Mouse (Mus musculus) adipocyte (in vitro differentiated cells): ENCODE measurements around the gene Polr2g.
A peak's percentile ranks its signal among the peaks of the same experiment; 100 is the strongest.

Experiments
- DNase-seq: peaks from one replicate; pipeline ENCODE4 v3.0.0-alpha.2; 2016; ENCODE audit warnings: low spot score

Polr2g gene

GRCm38 (mm10) chr19:8818301-8818798 is 20.0 kb upstream of the Polr2g start:
- DNase-seq: no peak

- DNase-seq: no peak
Measured at GRCm38 (mm10) chr19:8817001-8817400, 18.6 kb upstream of the Polr2g start.

- peak; percentile 55 for DNase-seq
Measured at GRCm38 (mm10) chr19:8815812-8816211, 17.4 kb upstream of the Polr2g start.

GRCm38 (mm10) chr19:8806810-8807209 is 8.4 kb upstream of the Polr2g start:
- DNase-seq: no peak

- DNase-seq: no peak
Measured at GRCm38 (mm10) chr19:8803879-8804660, 5.7 kb upstream of the Polr2g start.

GRCm38 (mm10) chr19:8803204-8803780 is 4.9 kb upstream of the Polr2g start:
- no peak for DNase-seq

GRCm38 (mm10) chr19:8802130-8802821 is 3.9 kb upstream of the Polr2g start, which contains the start of gene Zbtb3:
Zbtb3 (plus strand) TSS chr19:8802555.
- peak; percentile 100 for DNase-seq

GRCm38 (mm10) chr19:8798947-8799315 is 554 bp upstream of the Polr2g start:
- DNase-seq: peak; percentile 31

GRCm38 (mm10) chr19:8790171-8790570 is 8.2 kb downstream of the Polr2g start:
- DNase-seq: no peak

GRCm38 (mm10) chr19:8789171-8789570 is 9.2 kb downstream of the Polr2g start:
- DNase-seq: no peak

GRCm38 (mm10) chr19:8788521-8788920 is 9.9 kb downstream of the Polr2g start:
- DNase-seq: no peak

GRCm38 (mm10) chr19:8786008-8786781 is 12.2 kb downstream of the Polr2g start, which contains the start of gene Taf6l:
Taf6l (minus strand) TSS chr19:8786417.
- DNase-seq: peak; percentile 97

GRCm38 (mm10) chr19:8774951-8775421 is 23.4 kb downstream of the Polr2g start:
- DNase-seq: no peak

GRCm38 (mm10) chr19:8774086-8774835 is 24.1 kb downstream of the Polr2g start, which contains the start of gene Tmem179b:
Tmem179b (minus strand) TSS chr19:8774467.
- peak; percentile 97 for DNase-seq

- DNase-seq: no peak
Measured at GRCm38 (mm10) chr19:8773409-8773808, 25.0 kb downstream of the Polr2g start.

GRCm38 (mm10) chr19:8772996-8773395 is 25.4 kb downstream of the Polr2g start:
- DNase-seq: no peak

GRCm38 (mm10) chr19:8770567-8771270 is 27.7 kb downstream of the Polr2g start, which contains the start of gene Tmem223:
Tmem223 (plus strand) TSS chr19:8770996.
- no peak for DNase-seq

- no peak for DNase-seq
Measured at GRCm38 (mm10) chr19:8765562-8765961, 32.8 kb downstream of the Polr2g start.

- DNase-seq: no peak
Measured at GRCm38 (mm10) chr19:8763276-8763675, 35.1 kb downstream of the Polr2g start.

- no peak for DNase-seq
Measured at GRCm38 (mm10) chr19:8760757-8761156, 37.6 kb downstream of the Polr2g start.
